Mouse (Mus musculus): ENCODE data around the gene Tmprss3. TPM values are rescaled to one million over a fixed set of nuclear protein-coding genes. Genes with fewer than 3 reads are reported as not detected.

Gene Tmprss3
- polyA plus RNA-seq (2012; rRNA removed): 0.11 and 0.19 TPM in 2 replicates

GRCm38 (mm10) chr17:31198877-31199276, at the start of gene Tmprss3:
Gene Tmprss3 (minus strand): TSS chr17:31198977.
- no peak within 1 kb of the TSS for H3K27ac ChIP-seq (ENCODE audit: insufficient read depth, low read length)
- H3K4me3 ChIP-seq (ENCODE audit: extremely low read depth, insufficient read depth, insufficient read length): no peak within 1 kb of the TSS
- no peak for TF ChIP-seq CTCF (IDR thresholded peaks at IDR 0.05; ENCODE audit: extremely low read depth, insufficient read depth, insufficient read length, insufficient replicate concordance)
- TF ChIP-seq POLR2A (IDR thresholded peaks at IDR 0.05; ENCODE audit: low read depth, low read length): no peak
- DNase-seq (ENCODE audit: low read depth in 1 of 2, low spot score in 2 of 2): no peak
- H3K27me3 ChIP-seq (ENCODE audit: control insufficient read depth, insufficient read depth, low read length): no peaks in the 10 kb centered on the region
- WGBS: 96% methylated on average over 11 of the region's 11 CpGs
- no peaks in the 10 kb centered on the region for H3K36me3 ChIP-seq (ENCODE audit: control insufficient read depth, insufficient read depth, low read length)
- peaks cover 3% of the 10 kb centered on the region; the same call in 1 of the 2 replicates for H3K4me1 ChIP-seq (ENCODE audit: control insufficient read depth, insufficient read depth, insufficient read length)

- no peak for DNase-seq (ENCODE audit: low read depth in 1 of 2, low spot score in 2 of 2)
- Histone ChIP-seq H3K4me3 (ENCODE audit: extremely low read depth, insufficient read depth, insufficient read length) (no peak overlapping the region), H3K36me3 (ENCODE audit: control insufficient read depth, insufficient read depth, low read length) (no peaks in the 10 kb centered on the region), H3K27ac (ENCODE audit: insufficient read depth, low read length) (no peak overlapping the region), H3K27me3 (ENCODE audit: control insufficient read depth, insufficient read depth, low read length) (no peaks in the 10 kb centered on the region), H3K4me1 (ENCODE audit: control insufficient read depth, insufficient read depth, insufficient read length) (peaks cover 2% of the 10 kb centered on the region; the same call in 1 of the 2 replicates)
- 80% methylated on average over 5 of the region's 5 CpGs for WGBS
- TF ChIP-seq POLR2A (IDR thresholded peaks at IDR 0.05; ENCODE audit: low read depth, low read length) (no peak), CTCF (IDR thresholded peaks at IDR 0.05; ENCODE audit: extremely low read depth, insufficient read depth, insufficient read length, insufficient replicate concordance) (no peak)
These were observed 48.4 kb upstream of the Tmprss3 start for GRCm38 (mm10) chr17:31247144-31247543.

- H3K27me3 ChIP-seq (ENCODE audit: control insufficient read depth, insufficient read depth, low read length): no peaks in the 10 kb centered on the region
- H3K4me1 ChIP-seq (ENCODE audit: control insufficient read depth, insufficient read depth, insufficient read length): peaks cover 2% of the 10 kb centered on the region; the same call in 1 of the 2 replicates
- DNase-seq (ENCODE audit: low read depth in 1 of 2, low spot score in 2 of 2): no peak
- H3K4me3 ChIP-seq (ENCODE audit: extremely low read depth, insufficient read depth, insufficient read length): no peak overlapping the region
- no peak overlapping the region for H3K27ac ChIP-seq (ENCODE audit: insufficient read depth, low read length)
- H3K36me3 ChIP-seq (ENCODE audit: control insufficient read depth, insufficient read depth, low read length): no peaks in the 10 kb centered on the region
- TF ChIP-seq CTCF (IDR thresholded peaks at IDR 0.05; ENCODE audit: extremely low read depth, insufficient read depth, insufficient read length, insufficient replicate concordance) (no peak), POLR2A (IDR thresholded peaks at IDR 0.05; ENCODE audit: low read depth, low read length) (no peak)
- WGBS: 18% methylated on average over 5 of the region's 5 CpGs
These were observed 46.5 kb upstream of the Tmprss3 start for GRCm38 (mm10) chr17:31245321-31245720.

GRCm38 (mm10) chr17:31242764-31243163, 44.0 kb upstream of the Tmprss3 start:
- 10% methylated on average over 1 of the region's 1 CpGs for WGBS
- H3K27ac ChIP-seq (ENCODE audit: insufficient read depth, low read length): no peak overlapping the region
- no peaks in the 10 kb centered on the region for H3K27me3 ChIP-seq (ENCODE audit: control insufficient read depth, insufficient read depth, low read length)
- no peak for DNase-seq (ENCODE audit: low read depth in 1 of 2, low spot score in 2 of 2)
- no peaks in the 10 kb centered on the region for H3K36me3 ChIP-seq (ENCODE audit: control insufficient read depth, insufficient read depth, low read length)
- H3K4me1 ChIP-seq (ENCODE audit: control insufficient read depth, insufficient read depth, insufficient read length): peaks cover 2% of the 10 kb centered on the region; the same call in 1 of the 2 replicates
- TF ChIP-seq CTCF (IDR thresholded peaks at IDR 0.05; ENCODE audit: extremely low read depth, insufficient read depth, insufficient read length, insufficient replicate concordance): peak; percentile 51; the same call in 1 of the 2 replicates
- TF ChIP-seq POLR2A (IDR thresholded peaks at IDR 0.05; ENCODE audit: low read depth, low read length): no peak
- H3K4me3 ChIP-seq (ENCODE audit: extremely low read depth, insufficient read depth, insufficient read length): no peak overlapping the region

GRCm38 (mm10) chr17:31241156-31241555, 42.4 kb upstream of the Tmprss3 start:
- Histone ChIP-seq H3K4me1 (ENCODE audit: control insufficient read depth, insufficient read depth, insufficient read length) (peaks cover 2% of the 10 kb centered on the region; the same call in 1 of the 2 replicates), H3K27me3 (ENCODE audit: control insufficient read depth, insufficient read depth, low read length) (no peaks in the 10 kb centered on the region), H3K36me3 (ENCODE audit: control insufficient read depth, insufficient read depth, low read length) (no peaks in the 10 kb centered on the region), H3K27ac (ENCODE audit: insufficient read depth, low read length) (no peak overlapping the region), H3K4me3 (ENCODE audit: extremely low read depth, insufficient read depth, insufficient read length) (no peak overlapping the region)
- no peak for DNase-seq (ENCODE audit: low read depth in 1 of 2, low spot score in 2 of 2)
- WGBS: 95% methylated on average over 8 of the region's 8 CpGs
- no peak for TF ChIP-seq CTCF (IDR thresholded peaks at IDR 0.05; ENCODE audit: extremely low read depth, insufficient read depth, insufficient read length, insufficient replicate concordance)
- no peak for TF ChIP-seq POLR2A (IDR thresholded peaks at IDR 0.05; ENCODE audit: low read depth, low read length)

GRCm38 (mm10) chr17:31238234-31239020, 39.6 kb upstream of the Tmprss3 start:
- no peak overlapping the region for H3K4me3 ChIP-seq (ENCODE audit: extremely low read depth, insufficient read depth, insufficient read length)
- H3K4me1 ChIP-seq (ENCODE audit: control insufficient read depth, insufficient read depth, insufficient read length): no peaks in the 10 kb centered on the region
- no peak overlapping the region for H3K27ac ChIP-seq (ENCODE audit: insufficient read depth, low read length)
- TF ChIP-seq POLR2A (IDR thresholded peaks at IDR 0.05; ENCODE audit: low read depth, low read length) (no peak), CTCF (IDR thresholded peaks at IDR 0.05; ENCODE audit: extremely low read depth, insufficient read depth, insufficient read length, insufficient replicate concordance) (no peak)
- no peak for DNase-seq (ENCODE audit: low read depth in 1 of 2, low spot score in 2 of 2)
- H3K36me3 ChIP-seq (ENCODE audit: control insufficient read depth, insufficient read depth, low read length): no peaks in the 10 kb centered on the region
- WGBS: 83% methylated on average over 7 of the region's 7 CpGs
- H3K27me3 ChIP-seq (ENCODE audit: control insufficient read depth, insufficient read depth, low read length): no peaks in the 10 kb centered on the region

- WGBS: 92% methylated on average over 1 of the region's 1 CpGs
- Histone ChIP-seq H3K4me3 (ENCODE audit: extremely low read depth, insufficient read depth, insufficient read length) (no peak overlapping the region), H3K27ac (ENCODE audit: insufficient read depth, low read length) (no peak overlapping the region), H3K36me3 (ENCODE audit: control insufficient read depth, insufficient read depth, low read length) (peaks cover 3% of the 10 kb centered on the region; the same call in 1 of the 2 replicates), H3K27me3 (ENCODE audit: control insufficient read depth, insufficient read depth, low read length) (no peaks in the 10 kb centered on the region), H3K4me1 (ENCODE audit: control insufficient read depth, insufficient read depth, insufficient read length) (no peaks in the 10 kb centered on the region)
- TF ChIP-seq POLR2A (IDR thresholded peaks at IDR 0.05; ENCODE audit: low read depth, low read length) (no peak), CTCF (IDR thresholded peaks at IDR 0.05; ENCODE audit: extremely low read depth, insufficient read depth, insufficient read length, insufficient replicate concordance) (no peak)
- peak in 1 of 2 experiments; percentile 2 for DNase-seq (ENCODE audit: low read depth in 1 of 2, low spot score in 2 of 2)
These were observed 37.1 kb upstream of the Tmprss3 start for GRCm38 (mm10) chr17:31235915-31236314.

Data from spleen, adult 2 months (tissue).